Mouse (Mus musculus): ENCODE results near the gene Gabarapl2. TPM values are rescaled to one million over a fixed set of nuclear protein-coding genes. Genes with fewer than 3 reads are reported as not detected.
A peak's percentile ranks its signal among the peaks of the same experiment; 100 is the strongest.

Gabarapl2 gene
- polyA plus RNA-seq, 1 experiment from 2014 or later, result 147 TPM

DNA sequence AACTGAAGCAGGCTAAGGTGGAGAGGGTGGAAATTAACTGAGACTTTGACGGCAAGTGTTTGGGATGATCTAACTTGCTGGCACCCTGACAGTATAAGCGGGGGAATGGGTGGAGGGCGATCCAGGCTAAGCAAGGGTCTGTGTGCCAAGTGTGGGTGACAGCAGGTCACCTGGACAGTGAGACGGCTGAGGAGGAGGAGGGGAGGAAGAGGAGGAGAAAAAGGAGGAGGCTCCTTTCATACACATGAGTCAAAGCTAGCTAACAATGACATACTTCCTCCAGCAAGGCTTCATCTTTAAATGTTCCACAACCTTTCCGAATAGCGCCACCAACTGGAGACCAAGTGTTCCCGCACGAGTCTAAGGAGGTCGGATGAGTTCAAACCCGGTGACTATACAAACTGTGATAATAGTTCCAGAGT, 17.1 kb upstream of the Gabarapl2 start:
- no peaks in the 10 kb centered on the region for H3K4me1 ChIP-seq (ENCODE audit: insufficient read depth)
- ATAC-seq (ENCODE audit: insufficient read depth) (peak; percentile 31; the same call in 1 of the 2 replicates), DNase-seq (peak; percentile 73)
- no peak overlapping the region for H3K4me2 ChIP-seq
- H3K4me3 ChIP-seq (ENCODE audit: low read depth, low read length), result no peak overlapping the region
- no peaks in the 10 kb centered on the region for H3K27me3 ChIP-seq (ENCODE audit: insufficient read depth, low read length)
- WGBS, result 29% methylated on average over 10 of the region's 10 CpGs
- TF ChIP-seq CTCF (IDR thresholded peaks at IDR 0.05; ENCODE audit: low read depth), result peak; percentile 58
- H3K9me3 ChIP-seq (ENCODE audit: low read depth, low read length), result no peaks in the 10 kb centered on the region
- no peaks in the 10 kb centered on the region for H3K36me3 ChIP-seq (ENCODE audit: insufficient read depth)
- no peak overlapping the region for H3K27ac ChIP-seq (ENCODE audit: low read depth)
- no peak overlapping the region for H3K9ac ChIP-seq

GRCm38 (mm10) chr8:111924976-111925375, 15.5 kb upstream of the Gabarapl2 start:
- DNase-seq (no peak), ATAC-seq (ENCODE audit: insufficient read depth) (no peak)
- H3K4me1 ChIP-seq (ENCODE audit: insufficient read depth), result no peaks in the 10 kb centered on the region
- no peak for TF ChIP-seq CTCF (IDR thresholded peaks at IDR 0.05; ENCODE audit: low read depth)
- WGBS, result 65% methylated on average over 7 of the region's 7 CpGs
- no peak overlapping the region for H3K4me3 ChIP-seq (ENCODE audit: low read depth, low read length)
- H3K9ac ChIP-seq, result no peak overlapping the region
- H3K9me3 ChIP-seq (ENCODE audit: low read depth, low read length), result no peaks in the 10 kb centered on the region
- no peak overlapping the region for H3K4me2 ChIP-seq
- no peaks in the 10 kb centered on the region for H3K36me3 ChIP-seq (ENCODE audit: insufficient read depth)
- no peaks in the 10 kb centered on the region for H3K27me3 ChIP-seq (ENCODE audit: insufficient read depth, low read length)
- no peak overlapping the region for H3K27ac ChIP-seq (ENCODE audit: low read depth)

DNA sequence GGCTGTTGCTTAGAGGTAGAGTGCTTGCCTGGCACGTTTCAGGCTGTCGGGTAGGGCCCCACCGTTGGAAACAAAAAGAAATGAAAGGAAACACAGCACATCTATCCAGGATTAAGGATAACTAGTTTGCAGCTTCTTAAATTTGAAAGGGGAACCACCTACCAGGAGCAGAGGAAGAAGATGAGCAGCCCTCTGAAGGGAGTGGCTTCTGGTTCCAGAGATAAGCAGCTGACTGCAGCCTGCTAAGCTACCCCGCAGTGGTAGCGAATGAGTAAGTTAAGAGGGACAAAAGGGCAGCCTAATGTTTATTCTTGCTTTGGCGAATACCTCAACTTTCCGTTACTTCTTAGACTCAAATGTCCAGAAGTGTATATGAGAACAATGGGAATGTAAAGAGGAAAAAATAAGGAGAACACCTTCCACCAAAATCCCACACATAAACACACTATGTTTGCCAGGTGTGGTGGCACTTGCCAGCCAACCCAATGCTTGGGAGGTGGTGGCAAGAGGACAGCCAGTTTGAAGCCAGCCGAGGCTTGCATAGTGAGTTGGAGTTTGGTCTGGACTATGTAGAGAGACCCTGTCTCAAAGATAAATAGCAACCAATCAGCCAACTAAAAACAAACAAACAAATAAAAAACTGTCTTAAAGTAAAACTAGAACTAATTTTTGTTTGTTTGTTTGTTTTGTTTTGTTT, 10.7 kb upstream of the Gabarapl2 start:
- Histone ChIP-seq H3K27me3 (ENCODE audit: insufficient read depth, low read length) (no peaks in the 10 kb centered on the region), H3K27ac (ENCODE audit: low read depth) (no peak overlapping the region; the same call in 1 of the 2 replicates), H3K9ac (no peak overlapping the region), H3K4me1 (ENCODE audit: insufficient read depth) (0 out of 2 replicates have a peak, but pooled peaks cover 9% of the 10 kb centered on the region), H3K4me2 (no peak overlapping the region), H3K9me3 (ENCODE audit: low read depth, low read length) (no peaks in the 10 kb centered on the region), H3K4me3 (ENCODE audit: low read depth, low read length) (no peak overlapping the region), H3K36me3 (ENCODE audit: insufficient read depth) (no peaks in the 10 kb centered on the region)
- DNase-seq (no peak), ATAC-seq (ENCODE audit: insufficient read depth) (no peak)
- TF ChIP-seq CTCF (IDR thresholded peaks at IDR 0.05; ENCODE audit: low read depth), result no peak
- 47% methylated on average over 8 of the region's 8 CpGs for WGBS

DNA sequence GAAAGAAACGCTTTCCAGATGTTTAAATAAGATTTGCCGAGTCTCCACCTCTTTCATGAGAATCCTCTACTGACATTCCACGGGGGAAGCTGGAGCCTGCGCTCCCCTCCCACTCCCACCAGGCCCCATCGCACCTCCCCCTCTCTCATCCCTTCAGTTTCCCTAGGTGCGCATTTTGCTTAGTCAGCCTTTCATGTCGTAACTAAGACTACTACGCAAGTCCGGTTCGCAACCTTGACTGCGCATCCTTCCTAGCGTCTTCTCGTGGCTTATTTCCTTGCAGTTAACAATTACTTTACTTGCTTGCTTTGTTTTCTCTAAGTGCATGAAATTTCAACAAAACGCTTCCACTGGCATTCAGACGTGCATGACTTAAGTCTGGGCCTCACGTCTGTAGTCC, 8.8 kb upstream of the Gabarapl2 start:
- H3K27ac ChIP-seq (ENCODE audit: low read depth), result no peak overlapping the region
- no peaks in the 10 kb centered on the region for H3K27me3 ChIP-seq (ENCODE audit: insufficient read depth, low read length)
- WGBS, result 70% methylated on average over 16 of the region's 16 CpGs
- 0 out of 2 replicates have a peak, but pooled peaks cover 9% of the 10 kb centered on the region for H3K4me1 ChIP-seq (ENCODE audit: insufficient read depth)
- DNase-seq (no peak), ATAC-seq (ENCODE audit: insufficient read depth) (no peak)
- no peaks in the 10 kb centered on the region for H3K36me3 ChIP-seq (ENCODE audit: insufficient read depth)
- no peak for TF ChIP-seq CTCF (IDR thresholded peaks at IDR 0.05; ENCODE audit: low read depth)
- no peaks in the 10 kb centered on the region for H3K9me3 ChIP-seq (ENCODE audit: low read depth, low read length)
- H3K9ac ChIP-seq, result no peak overlapping the region
- H3K4me2 ChIP-seq, result no peak overlapping the region
- H3K4me3 ChIP-seq (ENCODE audit: low read depth, low read length), result no peak overlapping the region

DNA sequence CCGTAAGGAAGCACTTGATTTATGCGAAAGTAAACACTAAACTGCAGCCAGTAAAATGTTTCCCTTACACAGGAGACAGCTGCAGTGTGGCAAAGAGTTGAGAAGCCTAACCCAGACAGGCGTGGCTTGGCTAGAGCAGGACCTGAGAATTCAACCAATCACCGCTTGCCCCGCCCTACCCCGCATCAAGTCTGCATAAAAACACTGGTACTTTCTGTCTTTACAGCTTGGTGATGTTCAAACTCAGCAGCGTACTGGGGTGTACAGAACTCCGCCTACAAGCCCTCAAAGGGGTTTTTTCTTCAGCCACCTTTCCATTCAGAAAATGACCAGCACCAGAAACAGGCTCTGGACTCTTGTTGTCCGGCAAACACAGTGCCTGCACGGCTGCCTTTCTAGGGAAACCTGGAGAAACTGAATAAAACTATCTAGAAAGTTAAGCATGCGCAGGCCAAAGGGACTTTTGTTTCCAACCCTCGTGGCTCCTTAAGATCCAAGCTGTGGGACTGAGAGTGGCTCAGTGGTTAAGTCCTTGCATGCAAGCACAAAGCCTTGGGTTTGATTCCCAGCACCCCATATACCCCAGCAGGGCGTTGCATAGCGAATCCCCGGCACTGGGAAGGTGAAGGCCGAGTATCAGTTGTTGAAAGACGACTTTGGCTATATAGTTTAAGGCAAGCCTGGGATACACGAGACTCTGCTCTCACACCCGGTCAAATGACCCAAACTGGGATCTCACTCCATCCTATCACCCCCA, 7.7 kb upstream of the Gabarapl2 start:
- peak overlapping the region; percentile 67 for H3K9ac ChIP-seq
- H3K36me3 ChIP-seq (ENCODE audit: insufficient read depth), result no peaks in the 10 kb centered on the region
- ATAC-seq (ENCODE audit: insufficient read depth), result peak; percentile 76
- peak overlapping the region; percentile 99 for H3K4me2 ChIP-seq
- peak overlapping the region; percentile 83 for H3K27ac ChIP-seq (ENCODE audit: low read depth)
- H3K9me3 ChIP-seq (ENCODE audit: low read depth, low read length), result no peaks in the 10 kb centered on the region
- H3K27me3 ChIP-seq (ENCODE audit: insufficient read depth, low read length), result no peaks in the 10 kb centered on the region
- peak; percentile 86 for DNase-seq
- H3K4me1 ChIP-seq (ENCODE audit: insufficient read depth), result 0 out of 2 replicates have a peak, but pooled peaks cover 9% of the 10 kb centered on the region
- no peak for TF ChIP-seq CTCF (IDR thresholded peaks at IDR 0.05; ENCODE audit: low read depth)
- peak overlapping the region; percentile 74 for H3K4me3 ChIP-seq (ENCODE audit: low read depth, low read length)
- WGBS, result 19% methylated on average over 19 of the region's 19 CpGs

DNA sequence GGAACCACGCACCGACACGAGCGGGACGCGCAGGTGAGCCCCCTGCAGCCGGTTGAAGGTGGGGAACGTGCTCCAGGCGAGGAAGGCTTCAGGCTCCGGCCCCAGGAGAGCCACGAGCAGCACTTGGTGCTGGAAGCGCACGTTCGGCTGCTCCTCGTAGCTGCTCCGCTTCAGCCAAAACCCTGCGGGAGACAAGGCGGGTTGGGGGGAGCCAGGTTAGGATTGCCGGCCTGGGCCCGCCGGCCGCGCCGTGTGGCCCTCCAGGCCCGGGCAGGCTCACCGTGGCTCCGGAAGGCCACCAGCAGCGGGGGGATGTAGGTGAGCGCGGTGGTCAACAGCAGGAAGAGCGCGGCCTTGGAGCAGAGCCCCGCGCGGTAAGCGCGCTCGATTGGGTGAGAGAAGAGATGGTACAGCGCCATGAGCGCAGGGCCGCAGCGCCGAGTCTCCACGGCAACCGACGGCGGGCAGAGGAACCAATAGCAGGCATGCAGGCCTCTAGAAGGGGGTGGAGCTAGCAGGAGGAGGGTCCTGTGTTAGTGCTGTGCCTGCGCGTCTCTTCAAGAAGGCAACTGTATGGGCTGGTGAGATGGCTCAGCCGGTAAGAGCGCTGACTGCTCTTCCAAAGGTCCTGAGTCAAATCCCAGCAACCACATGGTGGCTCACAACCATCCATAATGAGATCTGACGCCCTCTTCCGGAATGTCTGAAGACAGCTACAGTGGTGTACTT, 7.0 kb upstream of the Gabarapl2 start, which contains the start of gene Tmem231:
TSS of gene Tmem231 (minus strand) at position 534 of the 729 bp plus-strand sequence.
- TF ChIP-seq CTCF (IDR thresholded peaks at IDR 0.05; ENCODE audit: low read depth), result no peak
- Histone ChIP-seq H3K36me3 (ENCODE audit: insufficient read depth) (no peaks in the 10 kb centered on the region), H3K4me1 (ENCODE audit: insufficient read depth) (0 out of 2 replicates have a peak, but pooled peaks cover 9% of the 10 kb centered on the region), H3K27me3 (ENCODE audit: insufficient read depth, low read length) (no peaks in the 10 kb centered on the region), H3K27ac (ENCODE audit: low read depth) (peak within 1 kb of the TSS; percentile 83), H3K4me2 (peak within 1 kb of the TSS; percentile 99), H3K9me3 (ENCODE audit: low read depth, low read length) (no peaks in the 10 kb centered on the region), H3K4me3 (ENCODE audit: low read depth, low read length) (peak within 1 kb of the TSS; percentile 74), H3K9ac (peak within 1 kb of the TSS; percentile 67)
- peak; percentile 95 for DNase-seq
- peak; percentile 99 for ATAC-seq (ENCODE audit: insufficient read depth)
- under 1% methylated on average over 53 of the region's 53 CpGs for WGBS

All from lung, embryonic 14.5 days (tissue).